Mouse (Mus musculus) cortical plate, adult 2 months (tissue): ENCODE results near the gene Gm21974. TPM values are rescaled to one million over a fixed set of nuclear protein-coding genes. Genes with fewer than 3 reads are reported as not detected.
A peak's percentile ranks its signal among the peaks of the same experiment; 100 is the strongest.
"Not testable (repeated sequence)": the region's sequence is repeated elsewhere in the genome, so short reads cannot be mapped to it uniquely, and the experiment has no call there.

Experiments used
- H3K27ac ChIP-seq: fragments of 200-500 bp; 2 replicates; pipeline ENCODE4 v1.5.1; 2012; ENCODE audit warnings: low read length, control low read depth, inconsistent platforms; ENCODE audit not compliant: insufficient read depth
- H3K4me1 ChIP-seq: fragments of 200-500 bp; 2 replicates; pipeline ENCODE4 v1.6.1; 2011; ENCODE audit warnings: low read length; ENCODE audit not compliant: control insufficient read depth, insufficient read depth
- H3K4me3 ChIP-seq: fragments of 200-500 bp; 2 replicates; pipeline ENCODE4 v1.5.1; 2011; ENCODE audit warnings: mild to moderate bottlenecking, low read length, control low read depth; ENCODE audit not compliant: insufficient read depth
- CTCF ChIP-seq: fragments of 200-500 bp; IDR thresholded peaks from 2 replicates; pipeline ENCODE4 v1.5.1; 2011; ENCODE audit warnings: mild to moderate bottlenecking, control low read depth, low read length; ENCODE audit not compliant: insufficient read depth; ENCODE audit errors: extremely low read depth
- POLR2A ChIP-seq: fragments of 200-500 bp; IDR thresholded peaks from 2 replicates; pipeline ENCODE4 v1.6.1; 2011; ENCODE audit warnings: mild to moderate bottlenecking, low read length, control low read depth; ENCODE audit not compliant: insufficient read depth; ENCODE audit errors: extremely low read depth
- polyA plus RNA-seq: library from polyadenylated mRNA; depleted of rRNA; stranded (reverse); fragments of >200 nt; gene quantifications from 2 replicates; pipeline ENCODE4 v1.2.3, GENCODE M21; 2012

The Gm21974 gene
- polyA plus RNA-seq, 1 experiment: not detected

GRCm38 (mm10) chr7:127898179-127898956, 3.1 kb upstream of the Gm21974 start:
- Histone ChIP-seq H3K27ac (no peak overlapping the region), H3K4me3 (no peak overlapping the region), H3K4me1 (no peaks in the 10 kb centered on the region)
- no peak for TF ChIP-seq POLR2A
- TF ChIP-seq CTCF: no peak

GRCm38 (mm10) chr7:127897542-127897941, 2.3 kb upstream of the Gm21974 start:
- Histone ChIP-seq H3K27ac (no peak overlapping the region), H3K4me3 (no peak overlapping the region), H3K4me1 (no peaks in the 10 kb centered on the region)
- TF ChIP-seq CTCF (no peak), POLR2A (no peak)

DNA sequence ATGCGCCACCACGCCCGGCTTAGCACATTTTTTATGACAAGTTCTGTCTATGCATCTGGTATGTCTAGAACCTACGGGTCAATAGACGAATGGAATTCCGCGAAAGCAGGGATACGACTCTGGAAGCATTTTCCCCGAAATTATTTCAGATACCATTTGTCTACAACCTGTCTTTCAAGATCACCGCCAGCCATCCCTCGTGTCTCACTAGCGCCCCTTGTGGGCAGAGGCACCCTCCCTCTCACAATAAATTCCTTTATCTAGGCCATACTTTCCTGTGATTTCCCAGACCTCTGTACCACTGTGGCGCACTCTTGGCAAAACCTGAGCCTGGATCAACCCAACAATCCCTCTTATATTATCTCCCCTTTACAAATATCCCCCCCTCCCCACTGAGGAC, 1.1 kb upstream of the Gm21974 start:
- Histone ChIP-seq H3K4me3 (no peak overlapping the region), H3K4me1 (no peaks in the 10 kb centered on the region), H3K27ac (no peak overlapping the region)
- TF ChIP-seq CTCF (peak; percentile 67), POLR2A (no peak)

DNA sequence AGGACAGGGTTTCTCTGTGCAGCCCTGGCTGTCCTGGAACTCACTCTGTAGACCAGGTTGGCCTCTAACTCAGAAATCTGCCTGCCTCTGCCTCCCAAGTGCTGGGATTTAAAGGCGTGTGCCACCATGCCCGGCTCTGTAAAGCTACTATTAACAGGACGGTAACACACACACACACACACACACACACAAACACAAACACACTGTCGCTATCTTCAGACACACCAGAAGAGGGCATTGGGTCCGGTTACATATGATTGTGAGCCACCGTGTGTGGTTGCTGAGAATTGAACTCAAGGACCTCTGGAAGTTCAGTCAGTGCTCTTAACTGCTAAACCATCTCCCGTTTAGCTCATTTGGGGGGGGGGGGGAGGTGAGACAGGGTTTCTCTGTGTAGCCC, 637 bp upstream of the Gm21974 start:
- not testable (repeated sequence) for H3K4me1 ChIP-seq, H3K27ac ChIP-seq
- peak overlapping the region; percentile 55; the same call in 1 of the 2 replicates for H3K4me3 ChIP-seq

DNA sequence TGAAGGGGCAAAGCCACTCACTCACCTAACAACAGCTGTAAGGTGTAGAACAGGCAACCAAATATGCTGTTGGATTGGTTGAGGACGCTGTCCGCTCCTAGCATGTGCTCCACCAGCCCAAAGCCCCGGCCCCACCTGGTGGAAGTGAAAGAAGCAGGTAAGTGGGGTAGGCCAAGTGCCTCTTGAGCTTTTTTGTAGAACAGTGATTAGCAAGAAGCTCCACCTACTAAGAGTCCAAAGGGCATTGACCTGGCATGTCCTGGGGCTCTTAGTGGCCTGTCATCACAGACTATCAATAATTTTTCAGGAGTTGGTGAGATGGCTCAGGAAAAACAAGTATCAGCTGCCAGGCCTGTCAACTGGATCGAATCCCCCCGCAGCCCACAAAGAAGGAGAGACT, 774 bp downstream of the Gm21974 start:
- no peak overlapping the region for H3K27ac ChIP-seq
- H3K4me1 ChIP-seq: no peaks in the 10 kb centered on the region
- H3K4me3 ChIP-seq: peak overlapping the region; percentile 55
- TF ChIP-seq CTCF (no peak), POLR2A (no peak)

DNA sequence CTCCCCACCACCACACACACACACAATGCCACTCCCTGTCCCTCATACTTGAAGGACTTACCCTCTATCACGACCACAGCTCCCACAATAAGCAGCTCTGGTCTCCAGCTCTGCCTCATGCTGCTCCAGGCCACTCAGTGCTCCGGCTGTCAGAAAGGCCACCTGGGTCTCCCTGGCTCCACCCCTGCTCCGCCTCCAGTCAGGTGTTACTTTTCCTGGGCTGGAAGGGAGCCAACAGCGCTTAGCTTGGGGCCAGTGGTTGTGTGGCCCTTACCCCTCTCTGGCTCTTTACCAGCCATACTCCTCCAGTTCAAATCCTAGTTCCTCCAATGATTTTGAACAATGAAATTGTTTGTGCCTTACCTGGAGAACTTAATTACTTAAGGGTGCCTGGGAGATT, 4.5 kb downstream of the Gm21974 start, which contains the start of gene Prss53:
Gene Prss53, minus strand, starts transcription at position 173 of the 400 bp plus-strand sequence.
- no peaks in the 10 kb centered on the region for H3K4me1 ChIP-seq
- H3K27ac ChIP-seq: no peak within 1 kb of the TSS
- no peak within 1 kb of the TSS for H3K4me3 ChIP-seq
- TF ChIP-seq POLR2A (no peak), CTCF (no peak)

DNA sequence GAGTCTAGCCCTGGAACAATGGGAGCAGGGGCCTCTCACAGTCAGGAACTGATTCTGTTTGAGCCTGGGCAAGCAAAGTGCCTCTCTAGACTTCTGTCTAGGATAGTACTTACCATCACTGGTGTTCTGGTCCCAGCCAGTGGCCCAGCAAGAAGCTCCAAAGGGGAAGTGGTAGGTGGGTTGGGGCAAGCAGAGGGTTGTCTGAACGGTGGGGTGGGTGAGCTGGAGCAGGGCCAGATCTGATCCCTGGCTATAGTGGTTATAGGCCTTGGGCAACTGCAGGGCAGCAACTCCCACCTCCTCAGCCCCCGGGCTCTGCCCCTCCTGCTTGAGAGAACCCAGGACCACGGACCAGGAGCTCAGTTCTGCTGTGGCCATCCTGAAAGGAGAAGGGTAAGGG, 6.4 kb downstream of the Gm21974 start:
- TF ChIP-seq POLR2A (no peak), CTCF (no peak)
- Histone ChIP-seq H3K27ac (no peak overlapping the region), H3K4me1 (0 out of 2 replicates have a peak, but pooled peaks cover 2% of the 10 kb centered on the region), H3K4me3 (no peak overlapping the region)

- 0 out of 2 replicates have a peak, but pooled peaks cover 2% of the 10 kb centered on the region for H3K4me1 ChIP-seq
- TF ChIP-seq POLR2A: no peak
- TF ChIP-seq CTCF: no peak
- no peak overlapping the region for H3K27ac ChIP-seq
- no peak overlapping the region for H3K4me3 ChIP-seq
Observed at GRCm38 (mm10) chr7:127887781-127888180, 7.5 kb downstream of the Gm21974 start.

GRCm38 (mm10) chr7:127887191-127887590, 8.1 kb downstream of the Gm21974 start:
- TF ChIP-seq CTCF (no peak), POLR2A (no peak)
- Histone ChIP-seq H3K27ac (no peak overlapping the region), H3K4me1 (0 out of 2 replicates have a peak, but pooled peaks cover 2% of the 10 kb centered on the region), H3K4me3 (no peak overlapping the region)

GRCm38 (mm10) chr7:127886551-127886950, 8.7 kb downstream of the Gm21974 start:
- H3K4me1 ChIP-seq: 0 out of 2 replicates have a peak, but pooled peaks cover 2% of the 10 kb centered on the region
- TF ChIP-seq POLR2A (no peak), CTCF (no peak)
- H3K4me3 ChIP-seq: no peak overlapping the region
- no peak overlapping the region for H3K27ac ChIP-seq
